Mouse (Mus musculus) kidney, embryonic 16.5 days (tissue): ENCODE results near the gene Frmpd3. TPM values are rescaled to one million over a fixed set of nuclear protein-coding genes. Genes with fewer than 3 reads are reported as not detected.
"Not testable (repeated sequence)": the region's sequence is repeated elsewhere in the genome, so short reads cannot be mapped to it uniquely, and the experiment has no call there.

ENCODE experiments used
- ATAC-seq: fragments of 200-750 bp; cut with Nextera tagmentation; 2 replicates; pipeline ENCODE4 v1.8.0; 2017; ENCODE audit warnings: moderate TSS enrichment; ENCODE audit not compliant: low FRiP score, low TSS enrichment
- H3K27ac ChIP-seq: fragments of 300-500 bp; sonication (generic); 2 replicates; pipeline ENCODE4 v1.5.1; 2014; ENCODE audit warnings: low read length
- H3K27me3 ChIP-seq: fragments of 300-500 bp; sonication (generic); 2 replicates; pipeline ENCODE4 v1.6.1; 2014; ENCODE audit warnings: low read length, control low read depth, mixed read lengths; ENCODE audit not compliant: insufficient read depth
- H3K36me3 ChIP-seq: fragments of 300-500 bp; sonication (generic); 2 replicates; pipeline ENCODE4 v1.6.1; 2014; ENCODE audit warnings: low read length, control low read depth, mixed read lengths; ENCODE audit not compliant: insufficient read depth
- H3K4me1 ChIP-seq: fragments of 300-500 bp; sonication (generic); 2 replicates; pipeline ENCODE4 v1.6.1; 2014; ENCODE audit warnings: low read length, control low read depth, mixed read lengths; ENCODE audit not compliant: insufficient read depth
- H3K4me2 ChIP-seq: fragments of 300-500 bp; sonication (generic); replicated peaks from 2 replicates; pipeline ENCODE4 v1.6.1; 2014; ENCODE audit warnings: low read depth, low read length
- H3K4me3 ChIP-seq: fragments of 300-500 bp; sonication (generic); 2 replicates; pipeline ENCODE4 v1.5.1; 2014; ENCODE audit warnings: mild to moderate bottlenecking, low read length
- H3K9ac ChIP-seq: fragments of 300-500 bp; sonication (generic); replicated peaks from 2 replicates; pipeline ENCODE4 v1.6.1; 2014; ENCODE audit warnings: low read length
- H3K9me3 ChIP-seq: fragments of 300-500 bp; sonication (generic); 2 replicates; pipeline ENCODE4 v1.6.1; 2016; ENCODE audit warnings: low read length, control low read depth
- WGBS: fragments of 180-500 bp; shearing (Covaris S2); extraction: QIAGEN DNeasy Blood & Tissue Kit; methylation state at CpG from one replicate; pipeline ENCODE4 v1.1.7; 2014; 5-methylcytosine and 5-hydroxymethylcytosine counted together
- polyA plus RNA-seq: library from polyadenylated mRNA; unstranded; fragments of >200 nt; fragmentation: Nextera tagmentation; extraction: Ambion mirVana; gene quantifications from 2 replicates; pipeline ENCODE4 v1.2.1, GENCODE M21; 2015

Gene Frmpd3
- 0.08 TPM in 1 of 2 replicates, not detected in the other for polyA plus RNA-seq

DNA sequence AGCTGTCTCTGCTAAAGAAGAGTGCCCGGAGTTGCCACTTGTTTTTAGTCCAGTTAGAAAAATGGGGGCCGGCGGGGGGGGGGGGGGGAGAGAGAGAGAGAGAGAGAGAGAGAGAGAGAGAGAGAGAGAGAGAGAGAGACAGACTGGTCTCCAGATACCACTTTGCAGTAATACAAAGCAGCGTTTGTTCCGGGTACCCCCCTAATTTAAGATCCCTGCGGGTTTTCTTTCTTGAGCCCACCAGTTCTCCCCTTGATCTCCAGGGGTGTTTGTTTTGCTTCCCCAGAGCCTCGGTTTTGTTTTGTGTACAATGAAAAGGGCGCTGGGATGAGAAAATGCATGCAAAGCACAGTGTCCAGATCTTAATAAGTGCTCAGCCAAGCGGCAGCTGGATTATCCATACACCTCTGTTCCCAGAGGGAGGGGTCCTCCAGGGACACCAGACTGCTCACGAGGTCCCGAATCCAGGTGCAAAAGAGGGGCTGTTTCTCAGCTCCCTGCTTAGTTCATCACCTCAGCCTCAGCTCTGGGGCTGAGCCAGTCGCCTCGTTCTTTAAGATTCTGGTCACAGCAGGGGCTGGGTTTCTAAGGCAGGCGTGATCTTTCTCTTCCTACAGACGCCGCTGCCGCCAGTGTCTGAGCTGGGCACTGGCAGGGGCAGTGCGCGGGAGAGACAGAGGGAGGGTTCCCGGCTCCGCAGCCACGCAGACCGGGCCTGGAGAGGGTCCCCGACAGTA, at the start of gene Frmpd3:
Frmpd3 (plus strand) TSS at position 608 of the 737 bp plus-strand sequence.
- no peaks in the 10 kb centered on the region for H3K4me1 ChIP-seq
- H3K9ac ChIP-seq = peak within 1 kb of the TSS; percentile 48
- no peaks in the 10 kb centered on the region for H3K9me3 ChIP-seq
- no peak within 1 kb of the TSS for H3K27ac ChIP-seq
- H3K4me2 ChIP-seq = peak within 1 kb of the TSS; percentile 73
- no peaks in the 10 kb centered on the region for H3K36me3 ChIP-seq
- peaks cover 59% of the 10 kb centered on the region for H3K27me3 ChIP-seq
- peak; percentile 71; the same call in 1 of the 2 replicates for ATAC-seq
- 22% methylated on average over 23 of the region's 24 CpGs for WGBS
- H3K4me3 ChIP-seq = peak within 1 kb of the TSS; percentile 42

GRCm38 (mm10) chrX:140303731-140304130, 38.3 kb upstream of the Frmpd3 start:
- peaks cover 17% of the 10 kb centered on the region for H3K27me3 ChIP-seq

DNA sequence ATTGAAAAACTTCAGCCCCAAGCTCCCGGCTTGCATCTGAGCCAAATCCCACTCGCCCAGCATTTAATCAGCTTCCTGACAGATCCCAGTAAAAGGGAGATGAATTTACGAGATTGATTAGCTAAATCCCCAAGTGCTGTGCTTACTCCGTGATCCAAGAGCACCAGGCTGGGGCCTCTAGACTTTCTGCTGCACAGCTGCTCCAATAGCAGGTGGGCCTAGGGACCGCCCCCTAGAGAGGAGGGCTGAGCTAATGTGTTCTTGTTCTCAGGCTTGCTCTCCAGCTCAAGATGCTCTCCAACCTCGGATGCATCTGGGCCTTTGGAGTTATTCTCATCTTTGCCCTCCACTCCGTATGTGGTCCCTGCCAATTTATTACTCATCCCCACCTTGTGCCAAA, 36.4 kb upstream of the Frmpd3 start:
- 62% methylated on average over 7 of the region's 7 CpGs for WGBS
- no peak overlapping the region for H3K4me2 ChIP-seq
- no peak for ATAC-seq
- no peaks in the 10 kb centered on the region for H3K4me1 ChIP-seq
- no peak overlapping the region for H3K4me3 ChIP-seq
- no peak overlapping the region for H3K9ac ChIP-seq
- peaks cover 24% of the 10 kb centered on the region for H3K27me3 ChIP-seq
- H3K36me3 ChIP-seq = no peaks in the 10 kb centered on the region
- no peak overlapping the region for H3K27ac ChIP-seq
- no peaks in the 10 kb centered on the region for H3K9me3 ChIP-seq

More at GRCm38 (mm10) chrX:140303731-140304130, 38.3 kb upstream of the Frmpd3 start:
- Histone ChIP-seq H3K4me1 (no peaks in the 10 kb centered on the region), H3K4me2 (no peak overlapping the region), H3K4me3 (no peak overlapping the region), H3K27ac (no peak overlapping the region), H3K9ac (no peak overlapping the region), H3K36me3 (no peaks in the 10 kb centered on the region), H3K9me3 (no peaks in the 10 kb centered on the region)
- ATAC-seq = no peak
- 69% methylated on average over 4 of the region's 4 CpGs for WGBS

DNA sequence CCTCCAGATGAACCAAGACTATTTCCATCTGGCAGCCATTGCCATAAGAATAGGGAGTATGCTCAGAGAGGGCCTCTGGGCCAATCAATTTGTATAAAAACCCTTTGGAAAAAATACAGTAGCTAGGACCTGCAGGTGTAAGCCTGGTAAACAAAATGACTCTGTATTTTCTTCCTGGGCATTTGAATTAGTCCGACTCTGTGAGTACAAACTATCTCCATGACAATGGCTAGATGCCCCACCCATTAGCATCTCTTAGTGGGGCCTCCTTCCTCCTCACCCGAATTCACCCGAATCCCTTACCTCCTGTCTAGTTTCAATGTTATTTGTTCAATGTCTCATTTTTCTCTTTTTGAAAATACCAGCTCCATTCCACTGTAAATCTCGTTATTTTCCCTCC, 24.1 kb upstream of the Frmpd3 start:
- Histone ChIP-seq H3K9ac (no peak overlapping the region), H3K9me3 (no peaks in the 10 kb centered on the region), H3K4me2 (no peak overlapping the region), H3K4me3 (no peak overlapping the region), H3K36me3 (no peaks in the 10 kb centered on the region), H3K27ac (no peak overlapping the region), H3K27me3 (peaks cover 11% of the 10 kb centered on the region; the same call in 1 of the 2 replicates), H3K4me1 (no peaks in the 10 kb centered on the region)
- 68% methylated on average over 4 of the region's 4 CpGs for WGBS
- no peak for ATAC-seq

DNA sequence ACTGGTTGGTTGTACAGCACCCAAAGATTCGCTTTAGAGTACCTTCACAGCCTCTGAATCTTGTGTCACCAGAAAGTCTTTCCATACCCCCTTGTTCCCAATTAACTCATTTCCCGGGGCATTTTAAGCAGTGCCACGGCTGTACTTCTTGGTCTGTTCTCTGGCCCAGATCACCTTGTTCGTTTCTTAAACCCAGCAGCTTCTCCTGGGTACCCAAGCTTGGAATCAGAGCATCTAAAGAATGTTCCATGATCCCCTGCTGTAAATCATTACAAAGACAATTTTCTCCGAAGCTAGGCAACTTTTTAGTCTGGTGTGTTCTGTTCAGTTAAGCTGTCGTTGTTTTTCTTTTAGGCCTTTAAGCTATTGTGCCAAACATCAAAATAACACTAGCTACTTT, 22.9 kb upstream of the Frmpd3 start:
- no peak overlapping the region for H3K4me3 ChIP-seq
- H3K9me3 ChIP-seq = no peaks in the 10 kb centered on the region
- no peak overlapping the region for H3K4me2 ChIP-seq
- H3K4me1 ChIP-seq = no peaks in the 10 kb centered on the region
- H3K27ac ChIP-seq = no peak overlapping the region
- H3K9ac ChIP-seq = no peak overlapping the region
- no peak for ATAC-seq
- peaks cover 12% of the 10 kb centered on the region; the same call in 1 of the 2 replicates for H3K27me3 ChIP-seq
- WGBS = 73% methylated on average over 6 of the region's 6 CpGs
- H3K36me3 ChIP-seq = no peaks in the 10 kb centered on the region

- H3K9ac ChIP-seq, H3K36me3 ChIP-seq, H3K9me3 ChIP-seq, H3K4me3 ChIP-seq, H3K27ac ChIP-seq, H3K4me2 ChIP-seq, H3K4me1 ChIP-seq, ATAC-seq: not testable (repeated sequence)
- H3K27me3 ChIP-seq = peaks cover 12% of the 10 kb centered on the region; the same call in 1 of the 2 replicates
- 90% methylated on average over 1 of the region's 1 CpGs for WGBS
Measured at GRCm38 (mm10) chrX:140320671-140321070, 21.4 kb upstream of the Frmpd3 start.

DNA sequence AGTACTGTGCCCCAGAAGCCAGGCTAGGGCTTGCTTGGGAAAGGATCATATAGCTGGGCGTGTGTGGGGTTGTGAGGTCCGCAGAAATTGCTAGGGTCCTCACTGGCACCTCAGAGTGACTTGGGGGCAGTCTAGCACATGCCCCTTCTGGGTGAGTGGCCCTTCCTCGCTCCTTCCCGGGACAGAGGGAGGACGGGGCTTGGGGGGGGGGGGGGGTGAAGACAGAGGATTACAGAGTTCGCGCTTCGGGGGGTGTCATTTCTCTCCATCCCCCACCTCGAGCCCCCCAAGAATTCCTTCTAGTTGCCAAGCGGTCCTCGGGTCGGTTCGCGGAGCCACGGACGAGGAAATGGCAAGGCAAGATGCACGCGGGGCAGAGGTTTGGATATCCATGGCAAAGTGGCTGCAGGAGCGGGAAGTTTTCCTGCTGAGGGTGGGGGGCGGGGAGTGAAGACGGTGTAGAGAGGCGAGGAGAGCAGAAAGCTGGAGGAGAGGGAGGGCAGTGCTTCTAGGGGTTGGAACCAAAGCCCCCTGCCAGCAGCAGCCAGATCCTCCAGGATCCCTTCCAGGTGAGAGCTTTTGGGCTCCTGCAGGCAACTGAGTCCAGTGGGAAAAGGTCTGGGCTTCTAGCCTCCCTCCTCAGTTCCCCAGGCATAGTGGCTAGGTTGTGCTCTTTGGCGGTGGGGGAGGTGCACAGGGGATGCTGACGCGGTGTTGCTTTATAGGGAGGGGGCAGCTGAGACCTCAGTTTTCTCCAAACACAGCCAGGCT, 515 bp downstream of the Frmpd3 start:
- H3K9ac ChIP-seq = peak overlapping the region; percentile 48

DNA sequence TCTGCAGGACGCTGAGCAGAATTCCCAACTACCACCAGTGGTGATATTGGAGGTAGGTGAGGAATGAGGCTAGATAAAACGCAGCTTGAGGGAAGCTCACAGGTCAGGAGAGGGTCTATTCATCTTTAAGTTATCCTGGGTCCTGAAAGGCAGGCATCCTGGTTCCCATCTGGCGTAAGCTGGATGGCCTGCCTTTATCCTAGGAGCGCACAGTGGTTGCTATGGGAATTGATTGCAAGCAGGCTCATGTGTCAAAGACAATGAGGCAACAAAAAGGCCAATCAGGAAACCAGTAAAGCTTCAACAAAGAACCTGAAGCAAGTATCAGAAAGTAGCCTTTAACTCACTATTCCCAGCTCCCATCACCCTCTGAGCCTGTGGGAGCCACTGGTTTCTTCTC, 33.6 kb downstream of the Frmpd3 start:
- no peak overlapping the region for H3K4me3 ChIP-seq
- no peaks in the 10 kb centered on the region for H3K36me3 ChIP-seq
- no peaks in the 10 kb centered on the region for H3K9me3 ChIP-seq
- H3K27me3 ChIP-seq = peaks cover 18% of the 10 kb centered on the region; the same call in 1 of the 2 replicates
- H3K9ac ChIP-seq = no peak overlapping the region
- H3K4me2 ChIP-seq = no peak overlapping the region
- H3K27ac ChIP-seq = no peak overlapping the region
- H3K4me1 ChIP-seq = no peaks in the 10 kb centered on the region
- ATAC-seq = no peak
- WGBS = 45% methylated on average over 4 of the region's 4 CpGs

More for the DNA sequence above, 515 bp downstream of the Frmpd3 start:
- H3K27ac ChIP-seq = no peak overlapping the region
- H3K4me3 ChIP-seq = peak overlapping the region; percentile 42
- ATAC-seq = peak; percentile 76
- H3K4me2 ChIP-seq = peak overlapping the region; percentile 73
- no peaks in the 10 kb centered on the region for H3K4me1 ChIP-seq
- no peaks in the 10 kb centered on the region for H3K36me3 ChIP-seq
- 18% methylated on average over 22 of the region's 25 CpGs for WGBS
- peaks cover 55% of the 10 kb centered on the region for H3K27me3 ChIP-seq
- H3K9me3 ChIP-seq = no peaks in the 10 kb centered on the region

- 47% methylated on average over 3 of the region's 3 CpGs for WGBS
- ATAC-seq = no peak
- Histone ChIP-seq H3K4me1 (no peaks in the 10 kb centered on the region), H3K27me3 (peaks cover 21% of the 10 kb centered on the region; the same call in 1 of the 2 replicates), H3K9ac (no peak overlapping the region), H3K36me3 (no peaks in the 10 kb centered on the region), H3K9me3 (no peaks in the 10 kb centered on the region), H3K4me3 (no peak overlapping the region), H3K4me2 (no peak overlapping the region), H3K27ac (no peak overlapping the region)
Measured at GRCm38 (mm10) chrX:140399986-140400385, 57.9 kb downstream of the Frmpd3 start.
